Mouse (Mus musculus): ENCODE data around the gene Trpv4.

The Trpv4 gene

GRCm38 (mm10) chr5:114658255-114658654, at the start of gene Trpv4:
Gene Trpv4, minus strand, starts transcription at chr5:114658421.
- no peak for DNase-seq (ENCODE audit: low spot score)

- DNase-seq (ENCODE audit: low spot score), result peak; percentile 98
Measured at GRCm38 (mm10) chr5:114707265-114708068, 49.2 kb upstream of the Trpv4 start, which contains the start of gene Tchp. Gene Tchp, plus strand, starts transcription at chr5:114707760.

GRCm38 (mm10) chr5:114702403-114703392, 44.5 kb upstream of the Trpv4 start:
- peak; percentile 63 for DNase-seq (ENCODE audit: low spot score)

GRCm38 (mm10) chr5:114699015-114699414, 40.8 kb upstream of the Trpv4 start:
- no peak for DNase-seq (ENCODE audit: low spot score)

GRCm38 (mm10) chr5:114698044-114698746, 40.0 kb upstream of the Trpv4 start:
- DNase-seq (ENCODE audit: low spot score), result no peak

- no peak for DNase-seq (ENCODE audit: low spot score)
Measured at GRCm38 (mm10) chr5:114696939-114697338, 38.7 kb upstream of the Trpv4 start.

- no peak for DNase-seq (ENCODE audit: low spot score)
Measured at GRCm38 (mm10) chr5:114695775-114696174, 37.6 kb upstream of the Trpv4 start.

GRCm38 (mm10) chr5:114690633-114691567, 32.7 kb upstream of the Trpv4 start, which contains the start of gene Gltp:
Gene Gltp, minus strand, starts transcription at chr5:114690984.
- peak; percentile 96 for DNase-seq (ENCODE audit: low spot score)

- DNase-seq (ENCODE audit: low spot score), result peak; percentile 52
Measured at GRCm38 (mm10) chr5:114689700-114690366, 31.6 kb upstream of the Trpv4 start.

- DNase-seq (ENCODE audit: low spot score), result no peak
Measured at GRCm38 (mm10) chr5:114688703-114689102, 30.5 kb upstream of the Trpv4 start.

- DNase-seq (ENCODE audit: low spot score), result no peak
Measured at GRCm38 (mm10) chr5:114687901-114688300, 29.7 kb upstream of the Trpv4 start.

- DNase-seq (ENCODE audit: low spot score), result no peak
Measured at GRCm38 (mm10) chr5:114686726-114687210, 28.5 kb upstream of the Trpv4 start.

GRCm38 (mm10) chr5:114685986-114686385, 27.8 kb upstream of the Trpv4 start:
- no peak for DNase-seq (ENCODE audit: low spot score)

GRCm38 (mm10) chr5:114681717-114682116, 23.5 kb upstream of the Trpv4 start:
- DNase-seq (ENCODE audit: low spot score), result no peak

GRCm38 (mm10) chr5:114680676-114681285, 22.6 kb upstream of the Trpv4 start:
- DNase-seq (ENCODE audit: low spot score), result no peak

- DNase-seq (ENCODE audit: low spot score), result no peak
Measured at GRCm38 (mm10) chr5:114679841-114680591, 21.8 kb upstream of the Trpv4 start.

GRCm38 (mm10) chr5:114674594-114674993, 16.4 kb upstream of the Trpv4 start:
- no peak for DNase-seq (ENCODE audit: low spot score)

- DNase-seq (ENCODE audit: low spot score), result no peak
Measured at GRCm38 (mm10) chr5:114673114-114673513, 14.9 kb upstream of the Trpv4 start.

- DNase-seq (ENCODE audit: low spot score), result no peak
Measured at GRCm38 (mm10) chr5:114669014-114669413, 10.8 kb upstream of the Trpv4 start.

Data from embryo, embryonic 10.5 days (tissue).